In the genomic region with DNA sequence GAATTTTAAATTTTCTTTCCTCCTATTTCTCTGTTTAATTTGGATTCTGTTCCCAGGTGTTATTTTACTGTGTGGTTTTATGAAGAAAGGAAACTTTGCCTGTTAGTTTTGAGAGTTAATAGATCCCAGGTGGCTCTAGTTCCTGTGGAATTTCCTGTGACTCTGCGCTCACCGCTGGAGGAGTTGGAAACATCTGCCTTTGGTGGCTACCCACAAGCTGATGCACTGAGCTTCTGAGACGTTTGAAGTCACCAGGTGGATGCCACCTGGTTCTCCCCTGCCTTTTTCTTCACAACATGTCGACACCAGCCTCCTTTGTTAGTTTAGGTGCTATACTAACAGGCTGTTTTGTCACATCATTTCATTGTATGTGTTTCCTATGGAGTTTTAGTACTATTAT, we compare ENCODE assay signal across 17 mouse cellular contexts.
A peak's percentile ranks its signal among the peaks of the same experiment; 100 is the strongest.
DNase-seq lines count a peak whose midpoint lies in the region; ATAC-seq and TF ChIP-seq lines count a peak whose summit lies in the region.
"Had no signal": no experiment of that assay in that cellular context is flagged by ENCODE, and none has a peak within 500 bp of the region (broad histone marks: within the 10 kb centered on the region; RNA-seq: fewer than 3 reads in every experiment).

No protein-coding gene starts in this region.

- H3K4me1 ChIP-seq in heart, embryonic 16.5 days (ENCODE audit: control insufficient read depth, insufficient read depth, low read length): no peaks in the 10 kb centered on the region
- H3K4me1 ChIP-seq in heart, embryonic 10.5 days: no peaks in the 10 kb centered on the region
- H3K4me1 ChIP-seq in embryonic facial prominence, embryonic 11.5 days (ENCODE audit: control insufficient read depth, insufficient read depth, low read length): no peaks in the 10 kb centered on the region
- H3K4me1 ChIP-seq in limb, embryonic 14.5 days (ENCODE audit: control insufficient read depth, insufficient read depth, low read length): peaks cover 12% of the 10 kb centered on the region
- no peaks in the 10 kb centered on the region for H3K4me1 ChIP-seq in midbrain, embryonic 14.5 days (ENCODE audit: control insufficient read depth, insufficient read depth, low read length)
- H3K4me1 ChIP-seq: hindbrain, embryonic 13.5 days; liver, embryonic 12.5 days; stomach, embryonic 15.5 days had no signal

- no peak overlapping the region for H3K4me2 ChIP-seq in heart, embryonic 16.5 days (ENCODE audit: low read depth, low read length)
- H3K4me2 ChIP-seq in embryonic facial prominence, embryonic 11.5 days (ENCODE audit: low read depth, low read length): no peak overlapping the region
- H3K4me2 ChIP-seq in limb, embryonic 14.5 days (replicated peaks; ENCODE audit: low read depth, low read length, severe bottlenecking): no peak overlapping the region
- no peak overlapping the region for H3K4me2 ChIP-seq in midbrain, embryonic 14.5 days (ENCODE audit: low read length)
- H3K4me2 ChIP-seq: hindbrain, embryonic 13.5 days; liver, embryonic 12.5 days; stomach, embryonic 15.5 days had no signal

- WGBS in heart, embryonic 16.5 days: 42% methylated on average over 4 of the region's 4 CpGs
- WGBS in heart, embryonic 10.5 days: 53% methylated on average over 4 of the region's 4 CpGs
- WGBS in embryonic facial prominence, embryonic 11.5 days: 24% methylated on average over 4 of the region's 4 CpGs
- 4% methylated on average over 4 of the region's 4 CpGs for WGBS in limb, embryonic 14.5 days
- WGBS in midbrain, embryonic 14.5 days: 82% methylated on average over 4 of the region's 4 CpGs

- H3K9me3 ChIP-seq in heart, embryonic 16.5 days (replicated peaks; ENCODE audit: control insufficient read depth, low read length): no peaks in the 10 kb centered on the region
- no peaks in the 10 kb centered on the region for H3K9me3 ChIP-seq in heart, embryonic 10.5 days
- H3K9me3 ChIP-seq in embryonic facial prominence, embryonic 11.5 days (replicated peaks; ENCODE audit: control insufficient read depth, low read length): no peaks in the 10 kb centered on the region
- H3K9me3 ChIP-seq in limb, embryonic 14.5 days (ENCODE audit: control insufficient read depth, low read length): no peaks in the 10 kb centered on the region
- H3K9me3 ChIP-seq in midbrain, embryonic 14.5 days (ENCODE audit: control insufficient read depth, low read length): no peaks in the 10 kb centered on the region
- H3K9me3 ChIP-seq: hindbrain, embryonic 13.5 days; liver, embryonic 12.5 days; stomach, embryonic 15.5 days had no signal

- no peak for TF ChIP-seq POLR2A in limb, embryonic 14.5 days (IDR thresholded peaks at IDR 0.05; ENCODE audit: borderline replicate concordance, extremely low read depth, insufficient read depth, insufficient read length)

- no peak for DNase-seq in heart, embryonic 10.5 days (ENCODE audit: low spot score)
- peak; percentile 86 for DNase-seq in embryonic facial prominence, embryonic 11.5 days (ENCODE audit: low spot score)
- DNase-seq in limb, embryonic 14.5 days (ENCODE audit: low spot score): peak; percentile 62
- DNase-seq in thymus, postnatal 36 days: peak; percentile 43 to 75
- no peak for DNase-seq in B cell, adult 2 months
- no peak for DNase-seq in left cerebral cortex, adult 2 months (ENCODE audit: extremely low spot score in 1 of 2, low spot score in 2 of 2)
- no peak for DNase-seq in midbrain, embryonic 14.5 days
- DNase-seq: cerebellum, adult 11-12 months; kidney, adult 18-20 months; kidney, postnatal 25 days; layer of hippocampus, adult 9-11 months; right cerebral cortex, adult 18-20 months had no signal

- TF ChIP-seq CTCF in left cerebral cortex, adult 2 months (IDR thresholded peaks at IDR 0.05): no peak

- no peak overlapping the region for H3K9ac ChIP-seq in heart, embryonic 16.5 days (ENCODE audit: low read length)
- no peak overlapping the region for H3K9ac ChIP-seq in embryonic facial prominence, embryonic 11.5 days (replicated peaks; ENCODE audit: low read length)
- no peak overlapping the region for H3K9ac ChIP-seq in limb, embryonic 14.5 days (ENCODE audit: low read depth, low read length, severe bottlenecking)
- H3K9ac ChIP-seq in midbrain, embryonic 14.5 days (replicated peaks; ENCODE audit: low read length): no peak overlapping the region
- H3K9ac ChIP-seq: hindbrain, embryonic 13.5 days; liver, embryonic 12.5 days; stomach, embryonic 15.5 days had no signal

- H3K4me3 ChIP-seq in heart, embryonic 16.5 days (ENCODE audit: low read length): no peak overlapping the region
- no peak overlapping the region for H3K4me3 ChIP-seq in heart, embryonic 10.5 days
- H3K4me3 ChIP-seq in embryonic facial prominence, embryonic 11.5 days (ENCODE audit: low read depth, low read length): no peak overlapping the region
- H3K4me3 ChIP-seq in limb, embryonic 14.5 days (replicated peaks; ENCODE audit: low read length): no peak overlapping the region
- H3K4me3 ChIP-seq in left cerebral cortex, adult 2 months: no peak overlapping the region
- no peak overlapping the region for H3K4me3 ChIP-seq in midbrain, embryonic 14.5 days (replicated peaks; ENCODE audit: low read depth, low read length)
- H3K4me3 ChIP-seq: hindbrain, embryonic 13.5 days; liver, embryonic 12.5 days; stomach, embryonic 15.5 days had no signal

- ATAC-seq in heart, embryonic 16.5 days (replicated peaks; ENCODE audit: extremely low read depth, insufficient read depth, low FRiP score): peak; percentile 69
- no peak for ATAC-seq in embryonic facial prominence, embryonic 11.5 days (replicated peaks; ENCODE audit: insufficient number of reproducible peaks, low FRiP score, low TSS enrichment, low read depth)
- peak; percentile 70 for ATAC-seq in limb, embryonic 14.5 days (ENCODE audit: low FRiP score, low read depth)
- no peak for ATAC-seq in midbrain, embryonic 14.5 days (ENCODE audit: low FRiP score, low TSS enrichment)
- ATAC-seq: liver, embryonic 12.5 days; lung, postnatal 0 days had no signal

- no peaks in the 10 kb centered on the region for H3K27me3 ChIP-seq in heart, embryonic 16.5 days (ENCODE audit: control insufficient read depth, insufficient read depth, low read length)
- H3K27me3 ChIP-seq in heart, embryonic 10.5 days (ENCODE audit: insufficient read depth, poor library complexity, severe bottlenecking): no peaks in the 10 kb centered on the region
- H3K27me3 ChIP-seq in embryonic facial prominence, embryonic 11.5 days (ENCODE audit: control insufficient read depth, insufficient read depth, low read length): no peaks in the 10 kb centered on the region
- H3K27me3 ChIP-seq in limb, embryonic 14.5 days (ENCODE audit: control insufficient read depth, insufficient read depth, low read length): no peaks in the 10 kb centered on the region
- H3K27me3 ChIP-seq in midbrain, embryonic 14.5 days (ENCODE audit: control insufficient read depth, insufficient read depth, low read length): no peaks in the 10 kb centered on the region
- H3K27me3 ChIP-seq: hindbrain, embryonic 13.5 days; liver, embryonic 12.5 days; stomach, embryonic 15.5 days had no signal

- no peak overlapping the region for H3K27ac ChIP-seq in heart, embryonic 16.5 days (ENCODE audit: low read length)
- H3K27ac ChIP-seq in heart, embryonic 10.5 days: no peak overlapping the region
- H3K27ac ChIP-seq in embryonic facial prominence, embryonic 11.5 days (replicated peaks; ENCODE audit: low read depth, low read length): no peak overlapping the region
- no peak overlapping the region for H3K27ac ChIP-seq in limb, embryonic 14.5 days (replicated peaks; ENCODE audit: low read depth, low read length)
- H3K27ac ChIP-seq in left cerebral cortex, adult 2 months: no peak overlapping the region
- H3K27ac ChIP-seq in midbrain, embryonic 14.5 days (replicated peaks; ENCODE audit: low read depth, low read length): no peak overlapping the region
- H3K27ac ChIP-seq: hindbrain, embryonic 13.5 days; liver, embryonic 12.5 days; stomach, embryonic 15.5 days had no signal

- no peaks in the 10 kb centered on the region for H3K36me3 ChIP-seq in heart, embryonic 16.5 days (ENCODE audit: control insufficient read depth, insufficient read depth)
- H3K36me3 ChIP-seq in heart, embryonic 10.5 days: no peaks in the 10 kb centered on the region
- no peaks in the 10 kb centered on the region for H3K36me3 ChIP-seq in embryonic facial prominence, embryonic 11.5 days (replicated peaks; ENCODE audit: control insufficient read depth, insufficient read depth, low read depth, low read length)
- H3K36me3 ChIP-seq in limb, embryonic 14.5 days (ENCODE audit: control insufficient read depth, insufficient read depth, low read length): no peaks in the 10 kb centered on the region
- H3K36me3 ChIP-seq in midbrain, embryonic 14.5 days (ENCODE audit: control insufficient read depth, insufficient read depth, low read length): no peaks in the 10 kb centered on the region
- H3K36me3 ChIP-seq: hindbrain, embryonic 13.5 days; liver, embryonic 12.5 days; stomach, embryonic 15.5 days had no signal

- intact Hi-C loops in left cerebral cortex, adult 2 months (cut with DNase I): no loop called here

Comparison
In these comparisons a context has a peak if more than half of its experiments do, and no peak if none do; other contexts are left out.
1. ATAC-seq: peak in heart, embryonic 16.5 days (single experiment) and limb, embryonic 14.5 days (single experiment); none in embryonic facial prominence, embryonic 11.5 days (single experiment) and midbrain, embryonic 14.5 days (single experiment).
2. DNase-seq: peak in embryonic facial prominence, embryonic 11.5 days (single experiment), limb, embryonic 14.5 days (single experiment) and thymus, postnatal 36 days (2 of 2); none in heart, embryonic 10.5 days (single experiment), B cell, adult 2 months (0 of 2), left cerebral cortex, adult 2 months (0 of 2) and midbrain, embryonic 14.5 days (single experiment).